Mouse (Mus musculus) heart, adult 11 months (tissue): ENCODE data around the gene Mylk.

Experiments used
- DNase-seq: peaks from one replicate; pipeline ENCODE4 v3.0.0; 2022

The Mylk gene

DNA sequence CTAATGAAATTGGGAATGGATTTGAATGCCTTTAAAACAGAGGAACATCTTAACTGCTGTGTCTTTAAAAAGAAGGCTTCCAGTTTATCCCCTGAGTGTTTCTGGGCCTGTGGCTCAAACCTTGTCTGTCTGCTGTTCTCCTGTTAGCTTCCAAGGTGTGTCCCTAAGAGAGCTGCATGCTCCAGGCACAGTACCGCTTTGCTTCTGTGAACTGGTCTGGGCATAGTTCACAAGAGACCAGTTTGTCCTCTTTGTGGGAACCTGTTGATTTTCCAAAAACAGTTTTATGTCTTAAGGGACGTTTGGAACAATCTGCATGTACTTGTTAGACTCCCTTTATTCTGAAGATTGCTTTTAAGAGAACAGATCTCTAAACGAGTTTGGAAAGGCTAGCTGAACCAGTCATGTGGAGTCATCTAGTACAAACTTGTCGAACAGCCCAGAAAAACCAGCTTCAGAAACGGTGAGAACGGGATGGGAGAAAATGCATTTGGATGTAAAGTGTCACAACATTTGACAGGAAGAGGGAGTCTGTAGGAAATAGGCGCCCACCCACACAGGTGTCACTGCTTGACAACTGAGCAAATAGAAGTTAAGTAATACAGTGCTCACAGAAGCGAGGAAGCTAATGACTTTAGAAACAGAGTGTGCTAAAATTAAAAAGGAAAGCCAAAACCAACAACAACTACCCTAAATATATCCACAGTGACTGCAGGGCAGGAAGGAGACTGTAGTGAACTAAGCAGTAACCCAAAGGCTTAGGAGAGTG lies 289.0 kb downstream of the Mylk start:
- DNase-seq = no peak

DNA sequence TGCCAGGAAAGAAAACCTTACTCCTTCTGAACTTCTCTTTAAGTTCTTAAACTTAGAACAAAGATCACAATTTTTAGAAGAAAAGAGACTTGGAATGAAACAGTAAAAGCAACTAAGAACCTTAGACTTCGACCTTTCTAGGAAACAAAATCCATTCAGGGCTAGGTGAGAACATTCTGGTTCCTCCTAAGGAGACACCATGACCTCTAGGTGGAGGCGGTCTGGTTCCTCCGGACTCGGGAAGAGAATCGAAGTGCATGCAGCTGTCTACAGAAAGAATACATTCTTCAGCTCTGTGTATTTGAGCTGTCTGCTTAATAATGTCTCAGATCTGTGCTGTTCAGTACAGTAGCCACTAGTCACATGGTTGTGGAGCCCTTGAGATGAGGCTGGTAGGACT lies 290.0 kb downstream of the Mylk start:
- peak; percentile 19 for DNase-seq

DNA sequence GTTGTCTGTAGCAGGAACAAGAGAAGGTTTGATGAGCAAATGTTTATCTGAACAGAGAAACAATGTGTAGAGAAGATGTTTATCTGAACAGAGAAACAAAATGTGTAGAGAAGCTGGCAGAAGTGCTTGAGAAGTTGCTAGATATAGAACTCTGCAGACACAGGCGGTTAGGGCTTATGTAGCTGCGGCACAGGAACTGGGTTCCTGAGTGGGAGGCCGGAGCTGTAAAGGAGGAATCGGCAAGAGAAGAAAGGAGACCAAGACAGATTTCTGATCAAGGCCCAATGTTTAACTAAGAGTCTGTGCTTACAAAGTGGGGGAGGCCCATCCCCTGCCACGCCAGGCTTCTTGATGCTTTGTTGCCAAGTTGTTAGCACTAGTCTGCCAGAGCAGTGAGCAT lies 291.7 kb downstream of the Mylk start:
- peak; percentile 82 for DNase-seq

DNA sequence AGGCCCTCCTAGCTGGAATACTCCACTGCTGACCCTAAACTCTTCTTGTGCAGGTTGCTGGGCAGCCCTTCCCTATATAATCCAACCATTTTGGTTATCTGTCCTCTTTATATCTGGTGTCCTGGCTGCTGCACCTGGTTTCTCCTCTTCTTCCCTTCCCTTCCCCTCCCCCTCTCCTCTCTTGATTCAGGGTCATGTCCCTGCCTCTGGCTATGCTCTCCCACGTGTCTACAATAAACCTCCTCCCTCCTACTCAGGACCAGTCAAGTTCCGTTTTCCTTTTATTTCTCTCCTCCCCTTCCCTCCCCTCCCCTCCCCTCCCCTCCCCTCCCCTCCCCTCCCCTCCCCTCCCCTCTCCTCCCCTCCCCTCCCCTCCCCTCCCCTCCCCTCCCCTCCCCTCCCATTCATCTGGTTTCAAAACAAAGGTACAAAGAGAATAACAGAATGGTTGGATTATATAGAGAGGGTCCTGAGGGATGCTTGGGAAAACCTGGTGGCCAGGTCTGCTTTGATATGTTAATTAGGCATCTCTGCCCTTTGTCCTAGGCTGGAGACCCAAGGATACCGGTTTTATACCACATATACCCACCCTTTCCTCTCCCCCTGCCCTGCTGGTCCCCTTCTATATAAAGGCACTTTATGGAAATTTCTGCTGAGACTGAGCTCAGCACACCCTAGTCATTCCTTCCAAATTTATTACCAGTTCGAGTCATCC lies 293.5 kb downstream of the Mylk start:
- DNase-seq = peak; percentile 49

DNA sequence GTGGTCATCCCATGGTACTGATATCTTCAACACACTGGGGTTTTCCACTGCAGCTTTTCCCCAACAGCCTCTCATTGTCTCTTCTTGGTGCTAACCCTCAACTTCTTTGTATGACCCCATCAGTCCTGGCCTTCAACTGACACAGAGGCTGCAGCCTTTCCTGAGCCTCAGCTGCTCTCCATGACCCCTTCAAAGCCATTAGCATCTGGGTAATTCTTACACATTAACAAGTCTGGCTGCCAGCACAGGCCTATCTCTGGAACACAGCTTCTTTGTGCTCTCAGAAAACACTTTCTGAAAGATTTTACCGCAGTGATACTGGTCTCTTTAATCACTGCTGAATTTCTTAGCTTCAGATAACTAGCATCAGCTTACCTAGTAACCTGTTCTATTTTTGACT lies 295.1 kb downstream of the Mylk start:
- peak; percentile 57 for DNase-seq

DNA sequence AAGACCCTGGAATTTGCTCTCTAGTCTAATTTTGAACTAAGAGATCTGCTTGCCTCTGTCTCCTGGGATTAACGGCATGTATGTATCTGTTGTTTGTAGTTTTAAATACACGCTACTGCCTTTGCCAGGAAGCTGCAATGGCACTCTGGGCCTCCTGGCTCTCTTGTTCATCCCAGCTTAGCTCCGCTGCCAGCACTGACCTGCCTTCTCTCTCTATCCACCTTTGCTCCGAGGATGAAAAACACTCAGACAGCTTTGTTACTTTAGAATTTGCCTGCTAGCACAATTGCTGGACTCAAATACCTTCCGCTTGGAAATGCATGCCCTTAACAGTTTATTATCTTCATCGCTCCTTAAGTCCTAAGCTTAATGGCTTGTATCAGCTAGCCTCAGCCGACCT lies 296.0 kb downstream of the Mylk start:
- peak; percentile 45 for DNase-seq

DNA sequence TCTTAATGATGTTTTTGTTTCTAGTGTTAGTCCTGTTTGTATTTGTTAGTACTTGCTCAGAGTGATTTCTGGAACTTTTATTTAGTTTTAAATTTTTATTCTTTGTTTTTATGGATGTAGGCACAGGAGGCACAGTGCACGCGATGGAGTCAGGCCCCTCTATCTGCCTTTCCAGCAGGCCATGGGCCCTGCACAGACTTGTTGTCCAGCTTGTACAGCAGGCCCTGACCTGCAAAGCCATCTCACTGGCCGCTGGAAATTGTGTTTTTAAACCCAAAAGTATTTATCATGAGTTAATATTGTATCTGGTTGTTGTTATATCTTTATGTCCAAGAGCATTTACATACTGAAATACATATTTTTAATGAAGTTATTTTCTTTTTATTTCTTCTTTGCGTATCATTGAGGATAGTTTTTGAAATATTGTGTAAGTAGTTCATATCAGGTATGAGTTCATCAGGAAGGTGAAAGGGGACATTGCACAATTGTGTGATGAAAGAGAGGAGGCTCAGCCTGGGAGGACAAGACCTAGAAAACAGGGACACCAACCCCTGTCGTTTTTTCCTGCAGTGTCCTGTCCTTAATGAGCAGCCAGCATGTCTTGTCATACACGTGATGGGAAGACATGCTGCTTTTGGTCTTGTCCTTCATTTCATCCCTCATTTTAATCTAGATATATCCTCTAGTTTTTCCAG lies 301.2 kb downstream of the Mylk start:
- no peak for DNase-seq

DNA sequence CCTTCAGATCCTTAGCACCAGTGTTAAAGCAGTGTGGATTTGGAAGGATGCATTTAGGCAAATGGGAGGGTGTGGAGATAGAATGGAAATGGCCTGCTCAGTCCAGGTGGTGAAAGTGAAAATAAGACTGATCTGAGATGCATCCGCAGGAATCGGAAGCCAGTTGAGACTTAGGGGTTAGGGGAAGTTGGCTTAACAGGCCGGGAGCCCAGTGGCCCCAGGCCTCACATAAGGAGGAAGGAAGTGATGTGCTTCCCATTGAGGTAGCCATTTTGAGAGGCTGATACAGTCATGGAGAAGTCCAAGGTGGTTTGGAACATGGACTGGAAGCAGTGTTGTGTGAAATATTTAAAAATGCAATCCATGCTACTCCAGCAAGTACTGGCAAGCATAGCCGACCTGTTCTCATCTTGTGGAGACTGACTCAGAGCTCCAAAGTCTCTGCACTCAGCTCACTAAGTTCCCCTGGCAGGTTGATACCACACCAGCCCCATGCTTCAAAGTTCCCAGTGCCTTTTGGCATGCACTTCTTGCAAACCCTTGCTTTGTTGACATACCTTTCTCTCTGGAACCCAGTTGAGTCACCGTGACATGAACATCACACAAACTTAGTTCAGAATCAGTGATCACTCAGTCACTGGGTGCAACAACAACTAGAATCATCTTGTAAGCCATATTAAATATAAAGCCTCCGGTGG lies 302.4 kb downstream of the Mylk start:
- no peak for DNase-seq

DNA sequence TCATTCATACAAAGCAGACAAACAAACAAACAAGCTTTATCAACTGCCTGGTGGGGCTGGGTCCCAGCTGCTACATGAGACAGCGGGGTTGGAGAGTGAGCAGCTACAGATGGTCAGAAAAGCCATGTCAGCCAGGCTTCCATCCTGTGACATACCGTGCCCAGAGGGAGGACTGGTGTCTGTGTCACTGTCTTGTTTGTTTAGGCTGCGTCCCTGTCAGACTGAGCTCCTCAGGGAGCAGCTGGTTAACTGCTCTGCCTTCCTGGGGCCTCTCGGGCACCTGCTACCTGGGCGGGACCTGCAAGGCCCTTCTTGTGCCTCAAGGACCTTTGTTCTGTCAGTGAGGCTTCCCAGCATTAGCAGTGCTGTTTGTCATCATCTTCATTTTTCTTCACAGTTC lies 306.1 kb downstream of the Mylk start:
- peak; percentile 28 for DNase-seq
